Mouse (Mus musculus) lung, postnatal 0 days (tissue): ENCODE measurements around the gene Exosc6.

Source experiments
- CTCF ChIP-seq: IDR thresholded peaks from 2 replicates; pipeline ENCODE4 v1.5.1; 2016; ENCODE audit warnings: antibody characterized with exemption, mild to moderate bottlenecking
- EP300 ChIP-seq: IDR thresholded peaks from 2 replicates; pipeline ENCODE4 v1.6.1; 2016; ENCODE audit warnings: antibody characterized with exemption, mild to moderate bottlenecking, control low read depth

- TF ChIP-seq CTCF (no peak), EP300 (no peak)
These were observed 24.6 kb upstream of the Exosc6 start, which contains the start of gene Ddx19b for GRCm38 (mm10) chr8:111031572-111031971.
